Mouse (Mus musculus) mouse embryonic stem cell (cell line): ENCODE results near the gene Fbxo46.
"Not testable (repeated sequence)": the region's sequence is repeated elsewhere in the genome, so short reads cannot be mapped to it uniquely, and the experiment has no call there.

ENCODE experiments used
- in situ Hi-C, 2 experiments: fragments of 300-500 bp; cut with MboI; formaldehyde crosslinking; loops; 1 replicate in 1 of 2; 3 replicates in 1 of 2; pipeline ENCODE4 v1.14.3; 2019 to 2020; ENCODE audit warnings: low sequenced_read_pairs in 2 of 2, low pct_unique_long_range_greater_than_20kb in 1 of 2, mixed read lengths in 1 of 2; ENCODE audit not compliant: unreplicated experiment in 1 of 2

Fbxo46 gene

GRCm38 (mm10) chr7:19121686-19122085 is 2.0 kb downstream of the Fbxo46 start:
- in situ Hi-C loops = no loop called here

DNA sequence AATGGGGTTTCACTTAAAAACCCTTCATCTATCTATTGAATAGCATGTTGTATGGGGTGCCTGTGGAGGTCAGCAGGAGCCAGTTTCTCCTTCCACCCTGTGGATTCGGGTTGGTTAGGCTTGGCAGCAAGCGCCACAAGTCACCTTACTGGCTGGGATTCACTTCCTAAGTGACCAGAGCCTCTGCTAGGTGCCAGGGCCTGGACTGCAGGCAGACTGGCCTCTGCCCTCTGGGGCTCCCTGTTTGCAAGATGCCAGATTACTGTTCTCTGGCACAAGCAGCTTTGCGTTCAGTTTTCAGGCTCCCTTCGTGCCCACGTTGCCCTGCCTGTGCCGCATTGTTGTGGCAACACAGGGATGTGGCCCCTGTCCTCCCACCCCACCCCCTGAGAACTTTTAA is 5.1 kb downstream of the Fbxo46 start:
- in situ Hi-C loops = no loop called here

- in situ Hi-C loops = no loop called here
Observed at GRCm38 (mm10) chr7:19127744-19128143, 8.1 kb downstream of the Fbxo46 start.

DNA sequence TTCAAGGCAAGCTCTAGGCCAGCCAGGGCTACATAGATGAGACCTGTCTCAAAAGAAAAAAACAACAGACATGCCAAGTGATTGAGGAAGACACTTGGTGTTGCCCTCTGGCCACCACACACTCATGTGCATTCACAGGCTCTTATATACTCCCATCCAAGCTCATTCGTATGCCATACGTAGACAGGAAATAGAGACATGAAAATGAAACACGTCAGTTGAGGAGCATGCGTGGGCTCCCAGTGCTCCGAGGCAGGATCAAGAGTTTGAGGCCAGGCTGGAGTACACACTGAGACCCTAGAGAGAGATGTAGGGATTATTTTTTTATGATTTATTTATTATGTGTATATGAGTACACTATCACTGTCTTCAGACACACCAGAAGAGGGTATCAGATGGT is 9.7 kb downstream of the Fbxo46 start:
- in situ Hi-C loops = no loop called here

GRCm38 (mm10) chr7:19130657-19131056 is 11.0 kb downstream of the Fbxo46 start:
- in situ Hi-C loops = no loop called here

DNA sequence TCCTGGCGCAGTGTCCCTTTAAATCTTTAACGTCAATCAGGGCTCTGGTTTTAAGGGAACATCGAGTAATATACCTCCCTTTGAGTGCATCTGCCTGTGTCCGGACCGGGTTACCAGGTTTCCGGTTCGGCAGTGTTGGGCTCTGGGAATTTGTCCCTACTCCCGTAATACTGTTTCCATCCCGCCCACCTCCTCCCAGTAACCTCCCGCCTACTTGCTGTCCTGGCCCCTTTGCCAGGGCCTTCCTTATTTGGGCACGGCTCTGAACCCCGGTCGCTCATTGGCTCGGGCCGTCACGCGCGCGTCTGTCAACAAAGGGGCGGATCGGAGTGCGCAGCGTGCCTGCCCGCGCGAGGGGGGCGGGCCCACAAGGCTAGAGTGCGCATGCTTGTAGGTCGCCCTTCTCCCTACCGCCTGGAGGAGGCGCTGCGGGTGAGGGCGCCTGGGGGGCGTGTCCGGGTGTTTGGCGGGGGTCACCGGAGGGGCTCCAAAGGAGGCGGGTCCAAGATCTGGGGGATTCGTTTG is 11.7 kb downstream of the Fbxo46 start:
- in situ Hi-C loops = no loop called here

- in situ Hi-C loops = no loop called here
Observed at GRCm38 (mm10) chr7:19136168-19136567, 16.5 kb downstream of the Fbxo46 start.

DNA sequence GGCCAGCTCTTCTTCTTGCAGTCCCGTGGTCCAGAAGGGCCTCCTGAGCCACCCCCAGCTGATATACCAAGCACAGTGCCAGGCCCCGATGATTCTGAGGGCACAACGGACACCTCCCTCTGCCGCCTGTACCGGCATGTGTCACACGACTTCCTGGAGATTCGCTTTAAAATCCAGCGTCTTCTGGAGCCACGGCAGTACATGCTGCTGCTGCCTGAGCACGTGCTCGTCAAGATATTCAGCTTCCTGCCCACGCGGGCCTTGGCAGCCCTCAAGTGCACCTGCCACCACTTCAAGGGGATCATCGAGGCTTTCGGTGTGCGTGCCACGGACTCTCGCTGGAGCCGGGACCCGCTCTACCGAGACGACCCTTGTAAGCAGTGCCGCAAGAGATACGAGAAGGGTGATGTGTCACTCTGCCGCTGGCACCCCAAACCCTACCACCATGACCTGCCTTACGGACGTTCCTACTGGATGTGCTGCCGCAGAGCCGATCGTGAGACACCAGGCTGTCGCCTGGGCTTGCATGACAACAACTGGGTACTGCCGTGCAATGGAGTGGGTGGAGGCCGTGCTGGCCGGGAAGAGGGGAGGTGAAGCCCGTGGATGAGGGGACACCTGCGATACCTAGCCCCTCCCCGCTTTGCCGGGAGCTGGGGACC is 17.1 kb downstream of the Fbxo46 start:
- in situ Hi-C loops = no loop called here

DNA sequence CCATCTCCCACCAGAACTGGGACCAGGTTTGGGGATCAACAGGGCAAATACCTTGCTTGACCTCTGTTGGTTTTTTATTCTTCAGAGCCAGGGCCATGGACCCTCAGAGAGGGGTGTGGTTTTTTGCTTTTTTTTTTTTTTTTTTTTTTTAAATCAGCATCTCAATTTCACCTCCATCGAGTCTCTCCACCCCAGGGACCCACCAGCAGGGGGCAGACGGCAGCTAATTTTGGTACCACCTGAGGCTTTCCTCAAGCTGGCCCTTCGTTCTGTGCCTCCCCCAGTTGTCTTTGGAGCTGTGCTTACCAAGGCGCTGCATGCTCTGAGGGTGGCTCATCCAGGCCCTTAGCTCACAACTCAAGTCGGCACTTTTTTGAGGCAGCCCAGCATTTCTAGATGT is 17.7 kb downstream of the Fbxo46 start:
- in situ Hi-C loops = no loop called here

DNA sequence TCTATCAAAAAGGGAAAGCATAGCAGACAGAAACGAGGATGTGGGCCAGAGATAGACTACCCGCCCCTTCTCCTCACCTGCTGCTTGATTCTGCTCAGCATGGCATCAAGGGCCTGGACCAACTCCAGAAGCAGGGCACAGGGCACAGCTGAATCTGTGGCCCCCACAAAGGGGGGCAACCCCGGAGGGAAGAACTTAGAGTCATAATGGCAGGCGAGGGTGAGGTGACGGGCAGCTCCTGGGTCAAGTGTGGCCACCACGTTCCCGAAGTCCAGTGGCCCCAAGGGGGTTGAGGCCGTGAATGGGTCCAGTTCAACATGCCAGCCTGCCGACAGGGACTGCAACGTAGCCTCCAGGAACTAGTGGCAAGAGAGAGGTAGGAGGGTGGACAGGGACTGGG is 27.1 kb downstream of the Fbxo46 start:
- in situ Hi-C loops = no loop called here

DNA sequence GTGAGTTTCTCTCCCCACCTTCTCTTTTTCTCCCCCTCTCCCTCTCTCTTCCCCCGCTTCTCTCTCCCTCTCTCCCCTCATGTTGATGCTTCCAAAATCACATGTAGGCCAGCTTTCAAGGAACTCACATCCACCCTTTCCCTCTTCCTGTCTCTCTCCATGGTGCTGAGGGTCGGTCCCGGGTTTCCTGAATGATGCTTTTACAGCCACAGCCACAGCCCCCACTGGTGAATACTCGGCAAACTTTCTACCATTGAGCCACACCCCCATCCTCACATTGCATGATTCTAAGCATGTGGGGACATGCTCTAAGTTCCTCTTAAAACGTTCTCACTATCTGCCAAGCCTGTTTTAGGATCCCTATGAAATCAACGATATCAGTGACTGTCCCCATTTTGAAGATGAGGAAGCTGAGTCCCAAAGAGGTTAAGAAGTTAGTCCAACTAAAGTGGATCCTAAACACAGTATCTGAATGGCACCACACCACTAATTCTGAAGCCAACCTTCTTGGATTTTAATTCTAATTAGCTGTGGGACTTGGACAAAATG is 27.9 kb downstream of the Fbxo46 start:
- in situ Hi-C loops = no loop called here

GRCm38 (mm10) chr7:19148180-19148874 is 28.7 kb downstream of the Fbxo46 start:
- in situ Hi-C loops = no loop called here

DNA sequence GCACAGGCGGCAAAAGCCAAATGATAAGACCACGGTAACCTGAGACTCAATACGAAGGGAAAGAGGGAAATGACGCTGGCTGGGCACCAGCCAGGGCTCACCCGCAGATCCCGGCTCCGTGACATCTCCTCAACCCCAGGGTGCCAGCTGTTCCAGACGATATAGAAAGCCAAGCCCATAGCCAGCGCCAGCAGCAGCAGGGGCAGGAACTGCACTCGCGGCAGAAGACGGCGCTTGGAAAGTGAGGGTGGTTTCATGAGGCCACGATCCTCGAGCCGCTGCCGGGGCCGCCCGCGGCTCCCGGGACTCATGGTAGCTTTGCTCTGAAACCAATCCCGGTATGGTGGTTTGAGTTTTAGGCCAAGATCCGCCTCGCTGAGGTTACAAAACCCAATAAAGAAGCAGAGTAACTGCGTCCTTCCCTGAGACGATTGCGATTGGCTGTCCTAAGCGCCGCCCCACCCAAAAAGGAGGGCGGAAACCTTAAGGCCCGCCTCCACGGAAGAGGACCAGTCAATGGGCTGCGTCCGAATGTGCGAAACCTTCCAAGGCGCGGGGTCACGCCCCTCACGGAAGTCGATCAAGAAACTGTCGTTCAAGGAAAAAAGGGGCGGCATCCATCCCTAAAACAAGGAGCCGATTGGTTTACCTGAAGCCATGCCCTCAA is 29.3 kb downstream of the Fbxo46 start, which contains the start of gene Qpctl:
TSS of gene Qpctl (minus strand) at position 417 of the 667 bp plus-strand sequence.
- in situ Hi-C loops = no loop called here

GRCm38 (mm10) chr7:19149626-19150025 is 30.0 kb downstream of the Fbxo46 start, which contains the start of gene Snrpd2:
TSS of gene Snrpd2 (plus strand) at chr7:19149722.
- in situ Hi-C loops = no loop called here

DNA sequence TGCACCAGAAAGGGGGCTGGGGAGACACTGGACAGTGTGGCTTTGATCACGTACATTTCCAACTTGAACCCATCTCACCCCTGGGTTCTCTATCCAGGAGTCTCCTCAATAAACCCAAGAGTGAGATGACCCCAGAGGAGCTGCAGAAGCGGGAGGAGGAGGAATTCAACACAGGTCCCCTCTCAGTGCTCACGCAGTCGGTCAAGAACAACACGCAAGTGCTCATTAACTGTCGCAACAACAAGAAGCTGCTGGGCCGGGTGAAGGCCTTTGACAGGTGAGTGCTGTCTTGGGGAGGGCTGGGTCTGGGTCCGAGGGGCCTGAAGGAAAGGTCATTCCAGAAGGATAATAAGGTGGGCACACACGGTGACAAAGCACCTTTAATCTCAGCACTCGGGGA is 31.5 kb downstream of the Fbxo46 start:
- in situ Hi-C loops = not testable (repeated sequence)

DNA sequence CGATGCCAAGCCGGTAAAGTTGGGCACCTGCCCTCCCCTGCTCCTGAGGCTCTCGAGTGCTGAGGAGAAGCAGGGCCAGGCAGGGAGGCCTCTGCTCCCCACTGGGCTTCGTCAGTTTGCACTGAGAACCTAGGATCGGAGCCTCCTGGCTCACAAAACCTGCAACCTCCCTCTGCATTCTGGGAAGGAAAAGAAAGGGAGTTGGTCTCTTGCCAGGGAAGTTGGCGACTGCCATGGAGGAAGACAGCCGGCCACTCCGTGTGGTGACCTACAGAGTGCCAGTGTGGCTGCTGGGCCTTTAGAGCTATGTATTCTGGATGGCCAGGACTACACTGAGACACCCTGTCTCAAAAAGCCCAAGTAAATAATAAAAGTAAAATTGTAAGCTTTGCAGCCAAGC is 35.1 kb downstream of the Fbxo46 start:
- in situ Hi-C loops = no loop called here

DNA sequence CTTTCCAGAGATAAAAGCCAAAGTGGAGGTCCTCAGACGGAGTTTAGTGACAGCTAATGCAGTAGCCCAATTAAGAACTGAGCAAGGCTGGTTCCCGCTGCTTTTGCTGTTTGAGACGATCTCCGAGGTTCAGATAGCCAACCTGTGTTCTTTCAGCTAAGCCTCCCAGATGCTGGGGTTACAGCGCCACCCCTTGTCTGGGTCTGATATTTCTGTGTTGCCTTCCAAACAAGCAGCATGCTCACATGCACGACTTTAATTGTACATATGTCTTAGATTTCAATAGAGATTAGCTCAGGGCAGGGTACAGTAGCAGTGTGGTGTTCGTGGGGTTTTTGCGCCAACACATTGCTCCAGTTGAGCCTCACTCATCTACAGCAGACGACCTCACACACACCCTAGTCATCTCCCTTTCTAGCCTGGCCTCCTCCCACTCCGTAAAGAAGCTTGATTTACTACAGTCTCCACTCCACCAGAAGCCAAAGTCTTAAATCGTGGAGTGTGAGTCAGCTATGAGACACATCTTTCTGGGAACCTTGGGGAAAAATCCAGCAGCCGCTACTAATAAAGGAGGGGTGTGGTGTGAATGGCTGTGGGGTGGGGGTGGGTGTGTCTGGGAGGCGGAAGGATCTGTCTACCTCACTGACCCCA is 36.3 kb downstream of the Fbxo46 start:
- in situ Hi-C loops = no loop called here

GRCm38 (mm10) chr7:19157160-19157800 is 37.6 kb downstream of the Fbxo46 start:
- in situ Hi-C loops = no loop called here
